Mouse (Mus musculus): ENCODE data around the gene Cmtm3. TPM values are rescaled to one million over a fixed set of nuclear protein-coding genes. Genes with fewer than 3 reads are reported as not detected.

Cmtm3 gene
- polyA plus RNA-seq, 1 experiment = 22.8 TPM

DNA sequence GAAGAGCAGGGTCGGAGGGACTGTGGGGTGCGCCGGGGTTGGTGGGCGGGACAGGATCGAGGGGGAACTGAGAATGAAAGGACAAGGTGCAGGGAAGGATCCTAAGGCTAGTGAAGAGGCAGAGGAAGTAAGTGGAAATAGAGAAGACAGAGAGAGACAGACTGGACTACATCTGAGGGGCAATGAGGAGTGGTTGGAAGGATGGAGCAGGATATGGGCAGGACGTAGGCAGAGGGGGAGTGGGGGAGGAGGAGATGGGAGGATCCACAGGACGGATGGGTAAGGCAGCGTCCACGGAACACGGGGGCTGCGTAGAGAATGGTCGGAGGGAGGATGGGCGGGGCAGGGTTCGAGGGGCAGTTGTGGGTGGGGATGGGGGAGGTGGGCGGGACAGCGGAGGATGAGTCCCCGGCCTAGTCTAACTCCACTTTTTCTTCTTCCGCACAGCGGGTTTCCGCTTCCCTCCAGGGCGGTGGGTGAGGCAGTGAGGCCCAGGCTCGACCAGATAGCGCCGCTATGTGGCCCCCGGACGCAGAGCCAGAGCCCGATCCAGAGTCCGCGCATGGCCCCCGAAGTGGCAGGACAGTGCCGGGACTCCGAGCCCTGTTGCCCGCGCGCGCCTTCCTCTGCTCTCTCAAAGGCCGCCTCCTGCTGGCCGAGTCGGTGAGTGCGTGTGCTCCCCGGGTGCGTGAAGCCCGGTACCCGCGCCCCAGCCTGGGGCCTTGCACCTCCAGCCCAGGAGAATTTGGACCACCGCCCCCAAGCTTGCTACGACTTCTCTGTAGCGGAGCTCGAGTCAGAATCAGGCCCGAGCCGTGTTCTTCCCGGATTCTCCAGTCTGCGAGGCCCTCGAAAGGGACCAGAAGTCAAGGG, 1.3 kb downstream of the Cmtm3 start:
- Histone ChIP-seq H3K4me1 (ENCODE audit: control insufficient read depth, insufficient read depth, low read length) (no peaks in the 10 kb centered on the region), H3K4me3 (replicated peaks; ENCODE audit: control insufficient read depth, low read depth, low read length) (peak overlapping the region; percentile 83), H3K27ac (ENCODE audit: control insufficient read depth, insufficient read depth, low read depth, low read length, poor library complexity) (peak overlapping the region; percentile 61)
- peak; percentile 46; the same call in 1 of the 2 replicates for TF ChIP-seq CTCF (IDR thresholded peaks at IDR 0.05; ENCODE audit: control insufficient read depth, insufficient read depth, low read length)
- peak; percentile 64; the same call in 1 of the 2 replicates for TF ChIP-seq POLR2A (IDR thresholded peaks at IDR 0.05; ENCODE audit: borderline replicate concordance, control insufficient read depth, low read depth, low read length)
- WGBS = under 1% methylated on average over 54 of the region's 54 CpGs

DNA sequence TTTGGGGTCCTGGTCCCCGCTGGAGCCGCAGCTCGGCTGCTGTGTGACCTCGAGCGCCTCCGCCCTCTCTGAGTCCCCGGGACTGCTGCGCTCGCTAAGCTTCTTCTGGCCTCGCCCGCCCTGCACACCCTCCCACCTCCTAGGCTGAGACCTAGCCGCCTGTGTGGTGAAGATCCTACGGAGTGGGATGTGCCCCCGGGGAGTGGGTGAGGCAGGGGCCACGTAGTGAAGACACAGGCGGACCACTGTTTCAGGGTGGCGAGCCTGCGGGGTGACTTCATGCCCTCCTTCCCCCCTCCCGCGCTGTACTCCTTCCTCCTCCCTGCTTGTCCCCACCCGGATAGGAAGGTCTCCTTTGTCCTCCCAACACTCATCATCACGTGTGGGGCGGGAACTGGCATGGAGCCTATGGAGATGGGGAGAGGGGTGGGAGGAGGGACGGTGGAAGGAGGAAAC, 1.9 kb downstream of the Cmtm3 start:
- Histone ChIP-seq H3K27ac (ENCODE audit: control insufficient read depth, insufficient read depth, low read depth, low read length, poor library complexity) (peak overlapping the region; percentile 61), H3K4me3 (replicated peaks; ENCODE audit: control insufficient read depth, low read depth, low read length) (peak overlapping the region; percentile 83), H3K4me1 (ENCODE audit: control insufficient read depth, insufficient read depth, low read length) (no peaks in the 10 kb centered on the region)
- TF ChIP-seq POLR2A (IDR thresholded peaks at IDR 0.05; ENCODE audit: borderline replicate concordance, control insufficient read depth, low read depth, low read length) (peak; percentile 20; the same call in 1 of the 2 replicates), CTCF (IDR thresholded peaks at IDR 0.05; ENCODE audit: control insufficient read depth, insufficient read depth, low read length) (no peak)
- WGBS = 2% methylated on average over 24 of the region's 24 CpGs

DNA sequence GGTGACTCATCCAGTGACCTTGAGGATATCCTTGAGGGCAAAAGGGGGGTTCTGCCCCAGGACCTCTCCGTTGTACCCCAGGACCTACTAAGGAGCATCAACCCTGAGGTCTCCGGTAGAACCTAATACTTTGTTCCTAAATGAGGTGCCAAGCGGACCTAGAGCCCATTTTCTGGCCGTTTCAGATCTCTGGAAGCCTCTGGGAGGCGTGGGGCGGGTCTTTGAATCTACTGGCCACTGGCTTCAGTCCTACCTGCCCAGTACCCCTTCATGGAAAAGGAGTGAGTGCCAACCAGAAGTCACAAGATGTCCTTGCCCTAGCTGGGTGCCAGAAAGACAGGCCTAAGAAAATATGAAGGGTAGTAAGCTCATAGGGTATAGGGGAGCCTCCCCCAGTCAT, 2.5 kb downstream of the Cmtm3 start:
- H3K4me1 ChIP-seq (ENCODE audit: control insufficient read depth, insufficient read depth, low read length) = no peaks in the 10 kb centered on the region
- WGBS = 78% methylated on average over 6 of the region's 6 CpGs
- TF ChIP-seq CTCF (IDR thresholded peaks at IDR 0.05; ENCODE audit: control insufficient read depth, insufficient read depth, low read length) = no peak
- TF ChIP-seq POLR2A (IDR thresholded peaks at IDR 0.05; ENCODE audit: borderline replicate concordance, control insufficient read depth, low read depth, low read length) = no peak
- H3K27ac ChIP-seq (ENCODE audit: control insufficient read depth, insufficient read depth, low read depth, low read length, poor library complexity) = no peak overlapping the region
- no peak overlapping the region for H3K4me3 ChIP-seq (replicated peaks; ENCODE audit: control insufficient read depth, low read depth, low read length)

DNA sequence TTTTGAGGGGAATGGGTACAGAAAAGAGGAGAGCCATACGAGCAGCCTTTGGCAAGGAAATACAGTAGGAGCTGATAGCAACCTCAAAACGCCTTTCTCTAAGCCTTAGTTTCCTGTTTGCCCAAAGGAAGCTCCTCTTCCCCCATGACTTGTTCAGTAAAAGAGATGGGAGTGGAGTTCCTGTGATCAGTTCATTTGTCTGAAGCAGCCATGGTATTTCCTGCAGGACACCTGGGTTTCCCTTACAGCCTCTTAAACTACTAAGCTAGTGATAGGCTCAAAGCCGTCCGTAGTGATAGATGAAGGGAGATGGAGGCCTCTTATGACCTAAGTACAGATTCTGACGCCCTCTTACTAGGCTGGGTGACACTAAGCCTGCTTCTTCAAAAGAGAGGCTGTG, 3.2 kb downstream of the Cmtm3 start:
- H3K27ac ChIP-seq (ENCODE audit: control insufficient read depth, insufficient read depth, low read depth, low read length, poor library complexity) = no peak overlapping the region
- 56% methylated on average over 5 of the region's 5 CpGs for WGBS
- no peaks in the 10 kb centered on the region for H3K4me1 ChIP-seq (ENCODE audit: control insufficient read depth, insufficient read depth, low read length)
- H3K4me3 ChIP-seq (replicated peaks; ENCODE audit: control insufficient read depth, low read depth, low read length) = no peak overlapping the region
- no peak for TF ChIP-seq CTCF (IDR thresholded peaks at IDR 0.05; ENCODE audit: control insufficient read depth, insufficient read depth, low read length)
- no peak for TF ChIP-seq POLR2A (IDR thresholded peaks at IDR 0.05; ENCODE audit: borderline replicate concordance, control insufficient read depth, low read depth, low read length)

DNA sequence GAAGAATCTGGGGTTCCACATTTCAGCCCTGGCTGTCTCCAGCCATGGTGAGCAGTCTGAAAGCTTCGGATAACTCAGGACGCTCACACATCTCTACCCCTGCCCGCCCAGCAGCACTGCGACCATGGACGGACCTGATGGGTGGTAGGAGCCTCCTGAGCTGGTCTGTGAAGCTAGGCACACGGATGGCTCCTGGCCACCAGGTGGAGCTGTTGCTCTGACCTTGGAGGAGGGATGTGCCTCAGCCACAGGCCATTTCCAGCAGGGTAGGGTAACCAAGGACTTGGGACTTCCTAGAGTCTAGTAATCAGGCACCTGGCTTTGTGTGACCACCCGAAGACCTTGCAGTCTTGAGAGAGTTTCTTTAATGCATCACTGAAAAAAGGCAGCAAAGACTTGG, 4.7 kb downstream of the Cmtm3 start:
- Histone ChIP-seq H3K4me1 (ENCODE audit: control insufficient read depth, insufficient read depth, low read length) (no peaks in the 10 kb centered on the region), H3K4me3 (replicated peaks; ENCODE audit: control insufficient read depth, low read depth, low read length) (no peak overlapping the region), H3K27ac (ENCODE audit: control insufficient read depth, insufficient read depth, low read depth, low read length, poor library complexity) (no peak overlapping the region)
- no peak for TF ChIP-seq POLR2A (IDR thresholded peaks at IDR 0.05; ENCODE audit: borderline replicate concordance, control insufficient read depth, low read depth, low read length)
- TF ChIP-seq CTCF (IDR thresholded peaks at IDR 0.05; ENCODE audit: control insufficient read depth, insufficient read depth, low read length) = peak; percentile 99
- WGBS = 19% methylated on average over 7 of the region's 7 CpGs

DNA sequence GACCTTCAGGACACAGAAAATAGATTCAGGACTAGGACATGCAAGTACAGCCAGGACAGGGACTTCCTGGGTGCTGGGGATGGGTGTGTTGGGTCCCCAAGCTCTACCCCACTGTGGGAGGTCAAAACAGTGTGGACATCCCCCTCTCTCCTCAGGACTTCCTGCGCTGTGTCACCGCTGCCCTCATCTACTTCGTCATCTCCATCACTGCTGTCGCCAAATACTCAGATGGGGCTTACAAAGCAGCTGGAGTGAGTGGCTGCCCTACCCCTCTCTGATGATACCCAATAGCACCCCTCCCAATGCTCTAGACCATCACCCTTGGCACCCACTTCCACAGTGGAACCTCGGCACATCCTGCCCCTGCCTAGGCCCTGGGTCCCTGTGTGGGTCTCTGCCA, 5.4 kb downstream of the Cmtm3 start:
- Histone ChIP-seq H3K27ac (ENCODE audit: control insufficient read depth, insufficient read depth, low read depth, low read length, poor library complexity) (no peak overlapping the region), H3K4me1 (ENCODE audit: control insufficient read depth, insufficient read depth, low read length) (no peaks in the 10 kb centered on the region), H3K4me3 (replicated peaks; ENCODE audit: control insufficient read depth, low read depth, low read length) (no peak overlapping the region)
- TF ChIP-seq CTCF (IDR thresholded peaks at IDR 0.05; ENCODE audit: control insufficient read depth, insufficient read depth, low read length) (no peak), POLR2A (IDR thresholded peaks at IDR 0.05; ENCODE audit: borderline replicate concordance, control insufficient read depth, low read depth, low read length) (no peak)
- WGBS = 69% methylated on average over 5 of the region's 5 CpGs

DNA sequence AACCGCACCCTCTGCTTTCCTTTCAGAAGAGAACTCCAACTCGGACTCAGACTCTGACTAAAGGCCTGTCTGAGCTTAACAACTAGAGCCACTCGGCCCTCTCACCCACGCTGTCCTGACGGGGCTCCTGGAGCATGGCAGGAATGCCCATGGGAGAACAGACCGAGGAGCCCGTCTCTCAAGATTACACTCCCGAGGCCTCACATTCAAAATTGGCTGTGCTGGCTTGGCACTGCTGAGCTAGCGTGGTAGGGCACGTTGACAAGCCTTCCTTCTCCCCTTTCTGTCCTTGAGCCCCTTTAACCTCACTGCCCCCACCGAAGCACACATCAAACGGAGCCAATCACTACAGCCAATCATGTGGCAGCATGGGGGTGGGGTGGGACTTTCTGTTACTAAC, 7.5 kb downstream of the Cmtm3 start:
- no peak overlapping the region for H3K4me3 ChIP-seq (replicated peaks; ENCODE audit: control insufficient read depth, low read depth, low read length)
- TF ChIP-seq POLR2A (IDR thresholded peaks at IDR 0.05; ENCODE audit: borderline replicate concordance, control insufficient read depth, low read depth, low read length) (no peak), CTCF (IDR thresholded peaks at IDR 0.05; ENCODE audit: control insufficient read depth, insufficient read depth, low read length) (no peak)
- H3K27ac ChIP-seq (ENCODE audit: control insufficient read depth, insufficient read depth, low read depth, low read length, poor library complexity) = no peak overlapping the region
- 84% methylated on average over 12 of the region's 12 CpGs for WGBS
- H3K4me1 ChIP-seq (ENCODE audit: control insufficient read depth, insufficient read depth, low read length) = no peaks in the 10 kb centered on the region

DNA sequence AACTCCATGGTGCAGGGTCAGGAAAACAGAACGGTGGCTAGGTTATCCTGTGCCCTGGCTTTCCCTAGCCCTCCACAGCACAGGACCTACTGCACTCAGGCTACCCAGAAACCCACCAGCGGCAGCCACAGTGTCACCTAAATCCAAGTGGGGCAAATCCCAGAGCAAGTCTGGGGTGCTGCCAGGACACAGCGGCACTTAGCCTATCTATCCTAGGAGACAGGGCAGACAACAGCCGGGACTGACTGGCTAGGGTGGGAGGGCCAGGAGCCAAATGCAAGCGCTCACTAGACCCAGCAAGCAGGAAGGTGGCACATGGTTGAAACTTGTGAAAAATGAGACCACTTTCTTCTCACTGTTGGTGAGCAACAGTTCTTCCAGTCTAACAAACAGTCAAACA, 9.8 kb downstream of the Cmtm3 start:
- TF ChIP-seq POLR2A (IDR thresholded peaks at IDR 0.05; ENCODE audit: borderline replicate concordance, control insufficient read depth, low read depth, low read length) = no peak
- no peak for TF ChIP-seq CTCF (IDR thresholded peaks at IDR 0.05; ENCODE audit: control insufficient read depth, insufficient read depth, low read length)
- Histone ChIP-seq H3K4me1 (ENCODE audit: control insufficient read depth, insufficient read depth, low read length) (no peaks in the 10 kb centered on the region), H3K27ac (ENCODE audit: control insufficient read depth, insufficient read depth, low read depth, low read length, poor library complexity) (no peak overlapping the region), H3K4me3 (replicated peaks; ENCODE audit: control insufficient read depth, low read depth, low read length) (no peak overlapping the region)
- WGBS = 79% methylated on average over 5 of the region's 5 CpGs

All from bone marrow, adult 2 months (tissue).